Mouse (Mus musculus) mesoderm, embryonic 11.5 days (tissue): ENCODE measurements around the gene Tbx6.

ENCODE experiments used
- DNase-seq: peaks from one replicate; pipeline ENCODE4 v3.0.0-alpha.2; 2012; ENCODE audit warnings: low read depth, low spot score

Tbx6 gene

GRCm38 (mm10) chr7:126780971-126781635 is at the start of gene Tbx6:
Gene Tbx6 (plus strand): TSS chr7:126781483.
- no peak for DNase-seq

GRCm38 (mm10) chr7:126736122-126736521 is 45.2 kb upstream of the Tbx6 start:
- no peak for DNase-seq

GRCm38 (mm10) chr7:126739551-126739950 is 41.7 kb upstream of the Tbx6 start:
- no peak for DNase-seq

- no peak for DNase-seq
These were observed 41.0 kb upstream of the Tbx6 start for GRCm38 (mm10) chr7:126740132-126740735.

- DNase-seq, result no peak
These were observed 40.3 kb upstream of the Tbx6 start for GRCm38 (mm10) chr7:126740977-126741376.

GRCm38 (mm10) chr7:126741452-126741851 is 39.8 kb upstream of the Tbx6 start:
- no peak for DNase-seq

- DNase-seq, result no peak
These were observed 39.3 kb upstream of the Tbx6 start for GRCm38 (mm10) chr7:126741964-126742482.

- DNase-seq, result no peak
These were observed 35.2 kb upstream of the Tbx6 start for GRCm38 (mm10) chr7:126746066-126746465.

GRCm38 (mm10) chr7:126746798-126747197 is 34.5 kb upstream of the Tbx6 start:
- DNase-seq, result no peak

GRCm38 (mm10) chr7:126748824-126749223 is 32.5 kb upstream of the Tbx6 start:
- DNase-seq, result no peak

GRCm38 (mm10) chr7:126749582-126750343 is 31.5 kb upstream of the Tbx6 start:
- no peak for DNase-seq

- DNase-seq, result peak; percentile 89
These were observed 26.4 kb upstream of the Tbx6 start for GRCm38 (mm10) chr7:126754866-126755265.

- no peak for DNase-seq
These were observed 22.7 kb upstream of the Tbx6 start for GRCm38 (mm10) chr7:126758539-126758938.

GRCm38 (mm10) chr7:126759050-126759671 is 22.1 kb upstream of the Tbx6 start, which contains the start of gene Mapk3:
Gene Mapk3 (plus strand): TSS chr7:126759601.
- DNase-seq, result peak; percentile 93

- no peak for DNase-seq
These were observed 21.5 kb upstream of the Tbx6 start for GRCm38 (mm10) chr7:126759672-126760390.

- DNase-seq, result no peak
These were observed 20.9 kb upstream of the Tbx6 start for GRCm38 (mm10) chr7:126760391-126760802.

GRCm38 (mm10) chr7:126760956-126761355 is 20.3 kb upstream of the Tbx6 start:
- DNase-seq, result no peak

- DNase-seq, result no peak
These were observed 19.7 kb upstream of the Tbx6 start for GRCm38 (mm10) chr7:126761529-126762067.

- DNase-seq, result no peak
These were observed 18.7 kb upstream of the Tbx6 start for GRCm38 (mm10) chr7:126762471-126763008.

GRCm38 (mm10) chr7:126765540-126765939 is 15.7 kb upstream of the Tbx6 start:
- DNase-seq, result no peak

- no peak for DNase-seq
These were observed 15.1 kb upstream of the Tbx6 start, which contains the start of gene Gdpd3 for GRCm38 (mm10) chr7:126766201-126766600. Gene Gdpd3 (plus strand): TSS chr7:126766334.
